Mouse (Mus musculus): ENCODE measurements at regions not wholly inside any gene's neighbourhood (a gene's known extent, or its start where the extent isn't known, plus 50 kb on each side); places are given as distances from the start of the nearest gene placed in this dataset.

DNA sequence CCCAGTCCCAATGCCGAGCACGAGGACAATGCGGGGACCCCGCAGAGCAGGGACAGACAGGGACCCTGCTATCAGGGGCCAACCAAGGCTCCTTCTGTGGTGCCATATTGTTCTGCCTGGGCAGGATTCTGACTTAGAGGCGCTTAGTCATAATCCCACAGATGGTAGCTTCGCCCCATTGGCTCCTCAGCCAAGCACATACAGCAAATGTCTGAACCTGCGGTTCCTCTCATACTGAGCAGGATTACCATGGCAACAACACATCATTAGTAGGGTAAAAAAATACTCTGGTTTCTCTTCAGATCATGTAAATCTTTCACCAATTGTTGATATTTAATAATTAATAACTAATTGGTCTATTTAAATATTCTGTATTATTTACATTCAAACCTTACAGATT lies 2140.3 kb upstream of the Cdh20 start:
- H3K4me1 ChIP-seq (replicated peaks): no peaks in the 10 kb centered on the region
- no peak overlapping the region for H3K9ac ChIP-seq
- no peaks in the 10 kb centered on the region for H3K36me3 ChIP-seq
- ATAC-seq (ENCODE audit: low FRiP score): peak; percentile 97
- no peak overlapping the region for H3K4me3 ChIP-seq
- H3K27me3 ChIP-seq: no peaks in the 10 kb centered on the region
- no peaks in the 10 kb centered on the region for H3K9me3 ChIP-seq
- H3K4me2 ChIP-seq: no peak overlapping the region
- 75% methylated on average over 7 of the region's 7 CpGs for WGBS
- no peak overlapping the region for H3K27ac ChIP-seq

DNA sequence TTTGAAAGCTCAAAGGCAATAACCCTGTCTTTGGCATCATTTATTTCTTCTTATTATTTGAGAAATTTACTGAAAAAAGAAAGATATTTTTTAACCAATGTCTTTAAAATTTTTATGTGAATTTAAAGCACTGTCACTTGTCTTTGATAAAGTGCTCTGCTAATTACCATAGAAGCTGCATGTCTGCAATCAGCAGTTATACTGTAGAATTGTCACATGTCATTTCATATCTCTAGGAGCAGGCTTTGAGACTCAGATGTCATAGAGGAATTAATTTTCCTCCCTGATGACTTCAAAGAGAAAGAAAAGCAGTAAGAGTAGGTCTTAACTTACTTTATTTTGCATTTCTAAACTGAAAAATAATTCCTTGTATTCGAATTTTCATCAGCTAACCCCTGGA lies 2123.9 kb upstream of the Cdh20 start:
- H3K4me3 ChIP-seq: no peak overlapping the region
- H3K9ac ChIP-seq: no peak overlapping the region
- H3K36me3 ChIP-seq: no peaks in the 10 kb centered on the region
- H3K4me1 ChIP-seq (replicated peaks): no peaks in the 10 kb centered on the region
- no peak overlapping the region for H3K4me2 ChIP-seq
- no peaks in the 10 kb centered on the region for H3K27me3 ChIP-seq
- 83% methylated on average over 1 of the region's 1 CpGs for WGBS
- H3K27ac ChIP-seq: no peak overlapping the region
- no peaks in the 10 kb centered on the region for H3K9me3 ChIP-seq
- ATAC-seq (ENCODE audit: low FRiP score): no peak

DNA sequence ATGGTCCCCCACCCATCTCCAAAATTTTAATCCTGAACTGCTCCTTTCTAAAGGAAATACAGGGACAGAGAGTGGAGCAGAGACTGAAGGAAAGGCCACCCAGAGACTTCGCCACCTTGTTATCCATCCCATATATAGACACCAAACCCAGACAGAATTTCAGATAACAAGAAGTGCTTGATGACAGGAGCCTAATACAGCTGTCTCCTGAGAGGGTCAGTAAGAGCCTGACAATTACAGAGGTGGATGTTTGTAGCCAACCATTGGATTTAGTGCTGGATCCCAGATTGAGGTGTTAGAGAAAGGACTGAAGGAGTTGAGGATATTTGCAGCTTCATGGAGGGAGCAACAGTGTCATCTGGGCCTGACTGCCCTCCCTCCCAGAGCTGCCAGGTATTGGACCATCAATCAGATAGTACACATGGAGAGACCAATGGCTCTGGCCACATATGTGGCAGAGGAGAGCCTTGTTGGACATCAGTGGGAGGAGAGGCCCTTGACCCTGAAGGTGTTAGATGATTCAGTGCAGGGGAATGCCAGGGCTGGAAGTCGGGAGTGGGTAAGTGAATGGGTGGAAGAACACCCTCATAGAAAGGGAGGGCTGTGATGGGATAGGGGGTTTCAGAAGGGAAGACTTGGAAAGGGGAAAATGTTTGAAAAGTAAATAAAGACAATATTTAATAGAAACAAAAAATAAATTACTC lies 2080.8 kb upstream of the Cdh20 start:
- no peaks in the 10 kb centered on the region for H3K36me3 ChIP-seq
- H3K9ac ChIP-seq: no peak overlapping the region
- no peak for ATAC-seq (ENCODE audit: low FRiP score)
- no peaks in the 10 kb centered on the region for H3K9me3 ChIP-seq
- H3K4me3 ChIP-seq: no peak overlapping the region
- H3K4me1 ChIP-seq (replicated peaks): no peaks in the 10 kb centered on the region
- no peak overlapping the region for H3K4me2 ChIP-seq
- H3K27me3 ChIP-seq: no peaks in the 10 kb centered on the region
- WGBS: 98% methylated on average over 2 of the region's 2 CpGs
- no peak overlapping the region for H3K27ac ChIP-seq

DNA sequence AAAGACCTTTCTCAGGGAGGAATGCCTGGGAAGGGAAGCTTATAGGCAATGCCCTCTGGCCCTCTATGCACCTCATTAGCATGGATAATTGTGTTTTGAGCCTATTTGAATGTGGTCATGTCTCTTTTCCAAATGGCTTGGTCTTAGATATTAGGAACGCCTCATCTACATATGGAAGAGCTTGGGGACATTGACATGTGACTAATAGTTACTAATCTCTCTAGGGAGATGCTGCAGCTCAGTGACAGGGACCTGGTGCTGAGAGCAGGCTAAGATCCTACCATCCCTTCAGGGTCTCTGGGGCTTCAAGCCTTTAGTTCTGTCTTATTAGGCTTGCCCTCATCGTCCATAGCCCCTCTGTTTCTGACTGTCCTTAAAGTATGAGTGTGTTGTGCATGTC lies 2051.9 kb upstream of the Cdh20 start:
- H3K4me3 ChIP-seq: no peak overlapping the region
- no peaks in the 10 kb centered on the region for H3K27me3 ChIP-seq
- 61% methylated on average over 2 of the region's 2 CpGs for WGBS
- H3K4me1 ChIP-seq (replicated peaks): 0 out of 2 replicates have a peak, but pooled peaks cover 3% of the 10 kb centered on the region
- ATAC-seq (ENCODE audit: low FRiP score): no peak
- H3K27ac ChIP-seq: no peak overlapping the region
- no peak overlapping the region for H3K4me2 ChIP-seq
- no peak overlapping the region for H3K9ac ChIP-seq
- no peaks in the 10 kb centered on the region for H3K9me3 ChIP-seq
- no peaks in the 10 kb centered on the region for H3K36me3 ChIP-seq

DNA sequence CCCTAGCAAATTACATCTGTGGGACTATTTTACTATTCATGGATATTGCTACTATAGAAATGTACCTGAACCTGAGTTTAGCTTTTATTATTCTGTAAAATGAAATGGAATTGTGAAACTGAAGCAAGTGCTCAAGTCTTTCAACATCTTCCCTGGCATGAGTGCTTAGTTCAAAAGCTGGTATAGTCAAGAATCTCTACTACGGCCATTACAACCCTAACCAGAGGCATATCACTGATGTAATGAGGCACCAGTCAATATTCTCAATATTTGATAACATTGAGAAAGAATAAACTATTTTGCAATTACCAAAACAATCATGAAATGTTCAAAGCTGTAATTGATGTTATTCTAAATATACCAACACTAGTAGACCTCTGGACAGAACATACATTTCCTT lies 2034.3 kb upstream of the Cdh20 start:
- Histone ChIP-seq H3K27me3 (no peaks in the 10 kb centered on the region), H3K9ac (no peak overlapping the region), H3K4me2 (no peak overlapping the region), H3K4me1 (replicated peaks) (no peaks in the 10 kb centered on the region), H3K9me3 (no peaks in the 10 kb centered on the region), H3K27ac (no peak overlapping the region), H3K4me3 (no peak overlapping the region), H3K36me3 (no peaks in the 10 kb centered on the region)
- ATAC-seq (ENCODE audit: low FRiP score): no peak
- WGBS: 95% methylated on average over 1 of the region's 1 CpGs

DNA sequence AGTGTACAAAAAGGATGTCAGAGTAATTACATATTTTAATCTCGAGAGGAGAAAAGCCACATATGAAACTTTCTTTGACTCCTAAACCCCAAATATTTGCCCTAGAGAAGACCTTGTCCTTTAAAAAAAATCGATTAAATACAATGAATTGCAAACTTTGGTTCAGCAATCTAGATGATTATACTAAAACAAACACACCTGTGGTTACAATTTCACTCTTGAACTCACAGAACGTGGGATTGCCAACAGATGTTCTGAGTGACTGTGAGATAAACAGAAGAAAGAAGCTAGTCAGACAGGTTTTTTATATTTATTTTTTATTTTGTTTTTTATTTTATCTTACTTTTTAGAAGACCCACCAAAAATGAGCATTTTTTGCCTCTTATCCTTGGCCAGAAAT lies 2032.9 kb upstream of the Cdh20 start:
- Histone ChIP-seq H3K9ac (no peak overlapping the region), H3K27ac (no peak overlapping the region), H3K9me3 (no peaks in the 10 kb centered on the region), H3K36me3 (no peaks in the 10 kb centered on the region), H3K4me2 (no peak overlapping the region), H3K4me1 (replicated peaks) (no peaks in the 10 kb centered on the region), H3K4me3 (no peak overlapping the region), H3K27me3 (no peaks in the 10 kb centered on the region)
- WGBS: 85% methylated on average over 3 of the region's 3 CpGs
- ATAC-seq (ENCODE audit: low FRiP score): no peak

DNA sequence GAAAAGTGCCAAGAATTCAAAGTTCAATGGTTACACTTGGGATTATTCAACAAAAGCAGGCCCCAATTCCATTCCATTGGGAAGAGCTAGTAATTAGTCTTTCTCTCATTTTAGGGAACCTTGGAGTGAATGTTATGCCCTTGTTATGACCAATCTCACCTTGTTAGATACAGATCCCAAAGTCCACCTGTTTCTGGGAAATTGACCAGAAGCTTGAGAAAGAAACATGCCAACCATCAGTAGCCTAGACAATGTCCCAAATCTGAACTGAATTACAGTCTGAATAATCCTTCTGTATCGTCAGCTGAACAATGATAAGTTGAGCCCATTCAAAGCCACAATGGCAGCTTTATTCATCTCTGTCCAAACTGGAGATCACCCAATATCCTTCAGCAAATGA lies 2010.4 kb upstream of the Cdh20 start:
- 65% methylated on average over 1 of the region's 1 CpGs for WGBS
- Histone ChIP-seq H3K27ac (no peak overlapping the region), H3K4me3 (no peak overlapping the region), H3K4me1 (replicated peaks) (no peaks in the 10 kb centered on the region), H3K36me3 (no peaks in the 10 kb centered on the region), H3K27me3 (no peaks in the 10 kb centered on the region), H3K9me3 (no peaks in the 10 kb centered on the region), H3K9ac (no peak overlapping the region), H3K4me2 (no peak overlapping the region)
- ATAC-seq (ENCODE audit: low FRiP score): no peak
